Mouse (Mus musculus) heart, embryonic 13.5 days (tissue): Measurements from ENCODE around the gene Otx1. TPM values are rescaled to one million over a fixed set of nuclear protein-coding genes. Genes with fewer than 3 reads are reported as not detected.
A peak's percentile ranks its signal among the peaks of the same experiment; 100 is the strongest.

Experiments used
- ATAC-seq: fragments of 200-750 bp; cut with Nextera tagmentation; 2 replicates; pipeline ENCODE4 v1.8.0; 2017; ENCODE audit warnings: moderate TSS enrichment; ENCODE audit not compliant: insufficient number of reproducible peaks, low FRiP score, low TSS enrichment; ENCODE audit errors: extremely low read depth
- H3K27ac ChIP-seq: fragments of 300-500 bp; sonication (generic); replicated peaks from 2 replicates; pipeline ENCODE4 v1.5.1; 2015; ENCODE audit warnings: moderate library complexity, mild to moderate bottlenecking, inconsistent platforms
- H3K27me3 ChIP-seq: fragments of 300-500 bp; sonication (generic); replicated peaks from 2 replicates; pipeline ENCODE4 v1.6.1; 2015; ENCODE audit warnings: mild to moderate bottlenecking, inconsistent platforms
- H3K36me3 ChIP-seq: fragments of 300-500 bp; sonication (generic); 2 replicates; pipeline ENCODE4 v1.6.1; 2015; ENCODE audit warnings: mild to moderate bottlenecking, inconsistent platforms
- H3K4me1 ChIP-seq: fragments of 300-500 bp; sonication (generic); 2 replicates; pipeline ENCODE4 v1.6.1; 2015; ENCODE audit warnings: inconsistent platforms
- H3K4me2 ChIP-seq: fragments of 300-500 bp; sonication (generic); 2 replicates; pipeline ENCODE4 v1.6.1; 2015; ENCODE audit warnings: inconsistent platforms, mild to moderate bottlenecking, moderate library complexity
- H3K4me3 ChIP-seq: fragments of 300-500 bp; sonication (generic); 2 replicates; pipeline ENCODE4 v1.5.1; 2015; ENCODE audit warnings: moderate library complexity, mild to moderate bottlenecking, inconsistent platforms
- H3K9ac ChIP-seq: fragments of 300-500 bp; sonication (generic); 2 replicates; pipeline ENCODE4 v1.6.1; 2015; ENCODE audit warnings: inconsistent platforms, mild to moderate bottlenecking, moderate library complexity
- H3K9me3 ChIP-seq: fragments of 300-500 bp; sonication (generic); 2 replicates; pipeline ENCODE4 v1.6.1; 2016; ENCODE audit warnings: inconsistent platforms
- WGBS: fragments of 180-500 bp; shearing (Covaris S2); methylation state at CpG from one replicate; pipeline ENCODE4 v1.1.7; 2015; ENCODE audit warnings: mixed read lengths; 5-methylcytosine and 5-hydroxymethylcytosine counted together
- polyA plus RNA-seq: library from polyadenylated mRNA; unstranded; fragments of >200 nt; fragmentation: Nextera tagmentation; extraction: Ambion mirVana; gene quantifications from 2 replicates; pipeline ENCODE4 v1.2.1, GENCODE M21; 2015

Gene Otx1
- 0.07 and 0.17 TPM in 2 replicates for polyA plus RNA-seq

DNA sequence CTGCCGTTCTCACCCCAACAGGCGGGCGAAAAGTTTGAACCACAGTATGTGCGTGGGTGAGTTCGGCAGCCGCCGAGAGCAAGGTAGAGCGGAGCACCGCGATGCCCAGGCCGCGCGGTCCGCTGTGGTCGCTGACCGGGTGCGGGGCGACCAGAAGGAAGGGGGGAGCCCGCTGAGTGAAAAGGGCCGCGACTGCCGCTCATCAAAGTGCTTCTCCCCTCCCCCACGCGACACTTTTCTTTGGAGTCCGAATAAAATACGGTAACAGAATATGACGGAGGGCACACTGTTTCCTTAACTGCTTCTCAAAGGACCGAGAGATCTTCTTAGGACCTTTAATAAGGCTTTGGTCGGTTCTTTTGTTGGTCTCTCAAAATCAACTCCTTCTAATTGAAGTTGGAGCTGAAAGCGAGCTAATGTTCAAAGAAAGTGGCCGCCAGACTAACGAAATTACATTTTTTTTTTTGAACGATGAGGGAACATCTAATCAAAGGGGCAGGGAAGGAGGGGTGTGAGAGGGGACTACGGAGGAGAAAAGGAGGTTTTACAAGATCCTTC is at the start of gene Otx1:
Gene Otx1 (minus strand): TSS at position 115 of the 558 bp plus-strand sequence.
- Histone ChIP-seq H3K9ac (peak within 1 kb of the TSS; percentile 76), H3K27ac (no peak within 1 kb of the TSS), H3K4me1 (peaks cover 48% of the 10 kb centered on the region), H3K27me3 (peaks cover 91% of the 10 kb centered on the region), H3K9me3 (no peaks in the 10 kb centered on the region), H3K36me3 (no peaks in the 10 kb centered on the region; the same call in 1 of the 2 replicates), H3K4me2 (peak within 1 kb of the TSS; percentile 88), H3K4me3 (peak within 1 kb of the TSS; percentile 72)
- WGBS, result under 1% methylated on average over 34 of the region's 34 CpGs
- no peak for ATAC-seq

DNA sequence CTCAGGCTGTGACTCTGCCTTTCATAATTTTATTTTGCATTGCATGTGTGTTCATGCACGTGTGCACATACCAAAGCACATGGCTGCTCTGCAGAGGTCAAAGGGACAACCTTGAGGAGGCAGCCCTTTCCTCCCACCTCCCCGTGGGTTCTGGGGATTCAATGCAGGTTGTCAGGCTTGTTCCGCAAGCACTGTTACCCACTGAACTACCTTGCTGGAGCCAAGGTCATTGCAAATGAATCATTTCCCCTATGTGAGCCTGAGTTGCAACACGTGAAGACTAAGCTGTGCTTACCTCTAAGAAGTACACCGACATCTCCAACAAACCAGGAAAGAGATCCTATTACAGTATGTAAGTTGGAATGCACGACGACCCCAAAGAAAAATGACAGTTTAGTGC is 48.2 kb upstream of the Otx1 start:
- H3K27ac ChIP-seq, result no peak overlapping the region
- no peaks in the 10 kb centered on the region for H3K27me3 ChIP-seq
- H3K4me3 ChIP-seq, result no peak overlapping the region
- no peak for ATAC-seq
- WGBS, result 81% methylated on average over 7 of the region's 7 CpGs
- H3K9ac ChIP-seq, result no peak overlapping the region
- no peaks in the 10 kb centered on the region for H3K9me3 ChIP-seq
- H3K36me3 ChIP-seq, result peaks cover 42% of the 10 kb centered on the region
- no peaks in the 10 kb centered on the region for H3K4me1 ChIP-seq
- no peak overlapping the region for H3K4me2 ChIP-seq

DNA sequence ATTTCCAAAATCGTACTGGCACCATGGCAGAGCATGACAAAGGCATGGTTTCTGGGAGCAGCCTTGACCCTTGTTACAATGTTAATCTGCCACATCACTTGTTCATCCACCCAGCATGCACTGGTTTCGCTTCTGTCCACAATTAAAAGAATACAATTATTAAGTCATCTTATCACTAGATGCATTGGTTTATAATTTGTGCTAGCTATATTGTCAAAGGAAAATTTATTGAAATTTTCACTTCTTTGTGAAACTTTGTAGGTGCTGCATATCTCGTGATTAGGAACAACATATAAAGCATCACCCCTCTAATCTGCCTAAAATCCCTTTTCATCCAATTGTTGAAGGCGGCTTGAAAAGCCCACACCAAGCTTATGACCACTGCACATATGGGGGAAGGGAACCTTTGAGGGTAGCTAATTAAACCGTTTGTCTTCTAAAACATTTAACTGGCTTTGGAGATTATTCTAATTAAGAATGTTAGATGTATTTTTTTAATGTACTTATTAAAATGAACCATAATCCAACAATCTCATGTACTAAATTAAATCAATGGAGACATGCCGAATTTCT is 37.2 kb upstream of the Otx1 start:
- Histone ChIP-seq H3K4me1 (peaks cover 3% of the 10 kb centered on the region; the same call in 1 of the 2 replicates), H3K9ac (no peak overlapping the region), H3K27ac (no peak overlapping the region), H3K36me3 (peaks cover 3% of the 10 kb centered on the region; the same call in 1 of the 2 replicates), H3K9me3 (no peaks in the 10 kb centered on the region), H3K4me2 (no peak overlapping the region), H3K27me3 (no peaks in the 10 kb centered on the region), H3K4me3 (no peak overlapping the region)
- 76% methylated on average over 6 of the region's 6 CpGs for WGBS
- no peak for ATAC-seq

DNA sequence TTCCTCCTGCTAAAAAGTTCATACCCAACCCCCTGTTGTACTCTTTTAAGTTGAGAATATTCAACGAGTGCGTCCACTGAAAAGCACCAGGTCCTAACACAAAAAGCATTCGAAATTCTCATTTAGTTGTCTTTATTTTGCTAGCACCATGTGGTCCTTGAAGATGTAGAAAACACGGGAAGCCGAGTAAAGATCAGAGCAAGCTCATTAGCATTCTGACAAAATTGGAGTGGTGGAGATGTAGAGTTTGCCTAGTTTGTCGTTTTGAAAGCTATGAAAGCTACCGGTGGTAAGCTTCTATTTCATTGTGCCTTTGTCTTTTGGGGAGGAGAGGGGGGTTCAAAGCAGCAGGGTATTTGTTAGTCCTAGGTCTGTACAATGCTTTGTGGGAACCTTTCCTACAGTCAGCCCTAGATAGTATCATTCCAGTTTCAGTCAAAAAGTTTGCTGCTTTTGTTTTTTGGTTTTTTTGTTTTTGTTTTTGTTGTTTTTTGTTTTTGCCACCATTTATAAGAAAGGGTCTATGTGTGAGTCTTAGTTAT is 31.9 kb upstream of the Otx1 start:
- Histone ChIP-seq H3K4me3 (no peak overlapping the region), H3K36me3 (peaks cover 7% of the 10 kb centered on the region; the same call in 1 of the 2 replicates), H3K4me2 (no peak overlapping the region), H3K4me1 (no peaks in the 10 kb centered on the region), H3K27me3 (no peaks in the 10 kb centered on the region), H3K9ac (no peak overlapping the region), H3K9me3 (no peaks in the 10 kb centered on the region), H3K27ac (no peak overlapping the region)
- 62% methylated on average over 7 of the region's 7 CpGs for WGBS
- ATAC-seq, result no peak

DNA sequence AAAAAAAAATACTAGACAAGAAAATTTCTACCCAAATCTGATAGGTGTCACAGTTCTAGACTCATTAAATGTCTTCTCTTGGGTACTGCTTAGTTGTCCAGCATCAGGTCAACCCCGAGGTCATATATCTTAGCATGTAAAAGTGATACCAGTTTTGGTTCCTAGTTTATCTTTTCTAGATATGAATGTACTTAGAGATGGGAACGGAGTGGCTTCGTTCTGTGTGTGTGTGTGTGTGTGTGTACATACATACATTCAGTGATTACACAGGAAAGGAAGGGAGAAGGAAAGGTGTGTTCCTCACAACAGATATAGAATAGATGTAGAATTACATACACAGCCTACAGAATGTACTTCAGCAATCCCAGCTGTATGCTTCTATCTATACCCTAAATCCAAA is 30.9 kb upstream of the Otx1 start:
- no peak overlapping the region for H3K9ac ChIP-seq
- H3K9me3 ChIP-seq, result no peaks in the 10 kb centered on the region
- no peaks in the 10 kb centered on the region for H3K27me3 ChIP-seq
- no peak for ATAC-seq
- H3K4me2 ChIP-seq, result no peak overlapping the region
- no peak overlapping the region for H3K4me3 ChIP-seq
- WGBS, result 81% methylated on average over 3 of the region's 3 CpGs
- H3K4me1 ChIP-seq, result no peaks in the 10 kb centered on the region
- no peak overlapping the region for H3K27ac ChIP-seq
- H3K36me3 ChIP-seq, result peaks cover 7% of the 10 kb centered on the region; the same call in 1 of the 2 replicates

DNA sequence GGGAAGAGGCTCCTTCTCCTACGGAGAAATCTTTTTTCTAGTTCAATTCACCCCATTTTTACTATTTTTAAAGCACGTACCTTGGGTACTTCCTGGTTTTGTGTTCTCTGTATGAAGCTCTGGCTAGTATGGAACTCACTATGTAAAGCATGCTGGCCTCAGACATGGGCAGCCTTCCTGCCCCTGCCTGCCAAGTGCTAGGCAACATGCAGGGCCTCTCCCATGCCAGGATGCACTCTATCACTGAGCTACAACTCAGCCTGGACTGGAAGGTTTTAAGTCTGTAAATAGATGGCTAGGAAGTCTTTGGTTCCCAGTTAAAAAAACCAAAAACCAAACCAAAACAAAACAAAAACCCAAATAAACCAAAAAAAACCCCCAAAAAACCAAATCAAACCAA is 17.9 kb upstream of the Otx1 start:
- no peaks in the 10 kb centered on the region for H3K27me3 ChIP-seq

DNA sequence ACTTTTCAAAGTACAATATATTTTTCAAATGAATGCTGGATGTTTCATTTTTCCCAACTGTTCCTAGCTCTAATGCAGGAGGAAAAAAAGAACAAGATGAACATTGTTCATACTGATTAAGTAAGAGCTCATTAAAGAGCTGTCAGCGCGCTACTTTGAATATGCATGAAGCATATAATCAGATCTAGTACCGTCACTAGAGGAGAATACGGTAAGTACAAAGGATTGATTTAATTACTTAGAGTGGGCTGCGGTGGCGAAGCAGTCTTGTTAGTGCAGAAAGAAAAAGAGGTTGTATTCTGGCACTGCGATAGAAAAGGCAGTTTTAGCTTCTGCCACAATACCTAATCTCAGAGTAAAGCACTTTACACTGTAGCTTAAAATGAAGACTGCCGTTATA is 14.7 kb upstream of the Otx1 start:
- no peak overlapping the region for H3K9ac ChIP-seq
- H3K4me1 ChIP-seq, result no peaks in the 10 kb centered on the region
- no peak overlapping the region for H3K27ac ChIP-seq
- no peak for ATAC-seq
- no peak overlapping the region for H3K4me3 ChIP-seq
- H3K36me3 ChIP-seq, result peaks cover 38% of the 10 kb centered on the region
- no peaks in the 10 kb centered on the region for H3K9me3 ChIP-seq
- 79% methylated on average over 8 of the region's 8 CpGs for WGBS
- H3K4me2 ChIP-seq, result no peak overlapping the region
- H3K27me3 ChIP-seq, result no peaks in the 10 kb centered on the region

More for the DNA sequence above, 17.9 kb upstream of the Otx1 start:
- Histone ChIP-seq H3K36me3 (peaks cover 34% of the 10 kb centered on the region), H3K9me3 (no peaks in the 10 kb centered on the region), H3K4me3 (no peak overlapping the region), H3K9ac (no peak overlapping the region), H3K27ac (no peak overlapping the region), H3K4me1 (no peaks in the 10 kb centered on the region), H3K4me2 (no peak overlapping the region)
- no peak for ATAC-seq
- 89% methylated on average over 2 of the region's 2 CpGs for WGBS

DNA sequence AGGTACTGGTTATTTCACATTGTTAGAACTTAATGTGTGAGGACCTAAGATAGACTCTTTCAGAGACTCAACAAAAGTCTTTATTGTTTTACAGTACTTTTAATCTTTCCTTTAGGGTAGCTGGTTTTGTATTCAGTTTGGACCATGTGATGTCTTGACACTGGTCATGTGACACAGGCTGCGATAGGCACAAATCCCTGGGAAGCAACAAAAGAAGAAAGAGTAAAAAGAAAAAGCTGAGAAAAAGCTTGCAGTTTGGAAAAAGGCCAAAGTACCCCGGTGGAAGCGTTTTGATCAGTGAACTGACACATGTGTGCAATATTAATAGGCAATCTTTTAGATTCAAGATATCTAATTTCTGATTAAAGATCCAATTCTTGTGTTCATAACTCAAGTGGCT is 13.6 kb upstream of the Otx1 start:
- WGBS, result 78% methylated on average over 3 of the region's 3 CpGs
- H3K36me3 ChIP-seq, result peaks cover 29% of the 10 kb centered on the region
- no peak overlapping the region for H3K4me2 ChIP-seq
- no peak for ATAC-seq
- no peak overlapping the region for H3K4me3 ChIP-seq
- H3K9me3 ChIP-seq, result no peaks in the 10 kb centered on the region
- H3K4me1 ChIP-seq, result no peaks in the 10 kb centered on the region
- no peak overlapping the region for H3K9ac ChIP-seq
- no peak overlapping the region for H3K27ac ChIP-seq
- peaks cover under 1% of the 10 kb centered on the region; the same call in 1 of the 2 replicates for H3K27me3 ChIP-seq

DNA sequence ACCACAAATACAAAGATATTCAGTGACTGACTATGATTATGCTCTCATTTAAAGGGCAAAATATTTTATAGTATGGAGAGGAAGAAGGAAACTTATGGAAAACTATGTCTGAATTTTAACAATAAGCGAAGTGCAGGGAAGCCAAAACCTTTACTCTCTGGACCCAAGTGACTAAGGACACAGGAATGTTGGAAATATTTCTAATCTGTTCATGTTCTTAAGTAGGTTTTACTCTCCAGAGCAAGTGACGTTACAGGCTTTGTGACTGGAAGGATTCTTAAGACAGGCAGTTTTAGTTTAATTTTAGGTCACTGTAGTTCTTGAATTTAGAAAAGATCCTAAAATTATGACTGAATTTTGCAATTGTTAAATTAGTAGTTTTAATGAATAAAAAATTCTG is 6.1 kb upstream of the Otx1 start:
- Histone ChIP-seq H3K27me3 (peaks cover 68% of the 10 kb centered on the region), H3K9me3 (no peaks in the 10 kb centered on the region), H3K4me2 (peak overlapping the region; percentile 61), H3K4me3 (peak overlapping the region; percentile 35), H3K27ac (no peak overlapping the region), H3K4me1 (peaks cover 27% of the 10 kb centered on the region), H3K36me3 (peaks cover 5% of the 10 kb centered on the region), H3K9ac (no peak overlapping the region)
- 24% methylated on average over 2 of the region's 2 CpGs for WGBS
- ATAC-seq, result no peak

DNA sequence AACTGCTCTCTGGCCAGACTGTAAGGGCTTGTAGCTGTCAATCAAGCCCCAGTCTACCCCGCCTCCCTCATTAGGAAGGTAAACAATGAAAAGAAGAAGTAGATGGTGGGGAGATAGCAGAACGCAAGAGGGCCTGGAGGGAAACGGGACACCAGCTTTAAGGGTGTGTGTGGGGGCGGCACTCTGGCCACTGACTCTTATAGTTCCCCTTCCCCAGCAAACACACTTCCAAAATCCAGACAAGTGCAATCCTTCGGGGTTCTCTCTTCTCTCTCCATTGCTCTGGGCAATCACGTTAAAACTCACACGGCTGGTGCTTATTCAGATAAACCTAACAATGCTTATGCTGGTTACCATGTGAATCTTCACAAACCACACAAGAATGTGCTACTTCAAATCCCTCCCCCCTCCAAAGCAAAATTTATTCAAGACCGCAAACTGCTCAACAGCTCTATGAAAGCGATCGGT is 5.5 kb upstream of the Otx1 start:
- Histone ChIP-seq H3K4me2 (peak overlapping the region; percentile 61), H3K36me3 (peaks cover 2% of the 10 kb centered on the region; the same call in 1 of the 2 replicates), H3K27ac (no peak overlapping the region), H3K27me3 (peaks cover 73% of the 10 kb centered on the region), H3K9ac (0 out of 2 replicates have a peak overlapping the region, but pooled peaks have one; percentile 28), H3K4me1 (peaks cover 33% of the 10 kb centered on the region), H3K4me3 (peak overlapping the region; percentile 35), H3K9me3 (no peaks in the 10 kb centered on the region)
- ATAC-seq, result no peak
- 15% methylated on average over 10 of the region's 10 CpGs for WGBS

DNA sequence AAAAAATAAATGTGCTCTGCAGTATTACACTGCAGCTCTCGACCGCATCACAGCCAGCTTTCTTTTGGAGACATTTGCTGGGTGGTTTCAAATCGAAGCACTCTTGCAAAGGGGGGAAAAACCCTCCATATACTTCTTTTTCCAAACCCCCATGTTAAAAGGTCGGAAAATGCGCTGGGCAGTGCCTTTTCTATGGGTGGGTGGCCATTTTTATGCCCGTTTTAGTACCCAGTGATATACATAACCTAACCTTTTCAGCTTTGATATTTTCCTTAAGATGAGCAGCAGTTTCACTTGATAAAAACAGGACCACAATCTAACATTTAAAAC is 5.0 kb upstream of the Otx1 start:
- no peak for ATAC-seq
- Histone ChIP-seq H3K9me3 (no peaks in the 10 kb centered on the region), H3K36me3 (no peaks in the 10 kb centered on the region; the same call in 1 of the 2 replicates), H3K4me1 (peaks cover 37% of the 10 kb centered on the region), H3K4me3 (peak overlapping the region; percentile 35), H3K4me2 (peak overlapping the region; percentile 61), H3K9ac (no peak overlapping the region), H3K27me3 (peaks cover 73% of the 10 kb centered on the region), H3K27ac (no peak overlapping the region)
- WGBS, result 19% methylated on average over 6 of the region's 6 CpGs
